In genomic region chr5:131601934-131602692, GRCm38 (mm10) we compare ENCODE assay signal across 16 mouse cellular contexts.
DNase-seq lines count a peak whose midpoint lies in the region; ATAC-seq and TF ChIP-seq lines count a peak whose summit lies in the region.
"Had no signal": no experiment of that assay in that cellular context is flagged by ENCODE, and none has a peak within 500 bp of the region (broad histone marks: within the 10 kb centered on the region; RNA-seq: fewer than 3 reads in every experiment).

No protein-coding gene starts in this region.

- ATAC-seq in kidney, postnatal 0 days (replicated peaks; ENCODE audit: low FRiP score, low read depth) = 0 out of 2 replicates have a peak, but pooled peaks have one; percentile 31
- peak; percentile 62 for ATAC-seq in forebrain, embryonic 16.5 days
- peak; percentile 68 for ATAC-seq in midbrain, embryonic 12.5 days (ENCODE audit: low FRiP score, low read depth)
- ATAC-seq: intestine, embryonic 16.5 days had no signal

- H3K4me1 ChIP-seq in kidney, postnatal 0 days (replicated peaks; ENCODE audit: insufficient read depth, low read length) = 0 out of 2 replicates have a peak, but pooled peaks cover 5% of the 10 kb centered on the region
- peaks cover 36% of the 10 kb centered on the region for H3K4me1 ChIP-seq in forebrain, embryonic 16.5 days (replicated peaks; ENCODE audit: control insufficient read depth, insufficient read depth, low read length)
- H3K4me1 ChIP-seq in midbrain, embryonic 12.5 days = peaks cover 51% of the 10 kb centered on the region

- TF ChIP-seq CTCF in kidney, postnatal 0 days (IDR thresholded peaks at IDR 0.05; ENCODE audit: low read depth) = no peak

- WGBS in kidney, postnatal 0 days = 58% methylated on average over 7 of the region's 7 CpGs
- 11% methylated on average over 7 of the region's 7 CpGs for WGBS in forebrain, embryonic 16.5 days
- 19% methylated on average over 7 of the region's 7 CpGs for WGBS in midbrain, embryonic 12.5 days

- H3K27me3 ChIP-seq in kidney, postnatal 0 days (ENCODE audit: insufficient read depth, low read length) = no peaks in the 10 kb centered on the region
- no peaks in the 10 kb centered on the region for H3K27me3 ChIP-seq in forebrain, embryonic 16.5 days (replicated peaks; ENCODE audit: control insufficient read depth, insufficient read depth, low read length)
- peaks cover 68% of the 10 kb centered on the region for H3K27me3 ChIP-seq in midbrain, embryonic 12.5 days

- H3K27ac ChIP-seq in kidney, postnatal 0 days = no peak overlapping the region
- H3K27ac ChIP-seq in forebrain, embryonic 16.5 days (ENCODE audit: low read length) = peak overlapping the region; percentile 34
- H3K27ac ChIP-seq in midbrain, embryonic 12.5 days (replicated peaks) = peak overlapping the region; percentile 73
- H3K27ac ChIP-seq: embryonic facial prominence, embryonic 12.5 days; limb, embryonic 12.5 days had no signal

- no peak overlapping the region for H3K4me3 ChIP-seq in kidney, postnatal 0 days (replicated peaks; ENCODE audit: low read depth, low read length)
- H3K4me3 ChIP-seq in forebrain, embryonic 16.5 days (replicated peaks; ENCODE audit: low read length) = no peak overlapping the region
- no peak overlapping the region for H3K4me3 ChIP-seq in midbrain, embryonic 12.5 days
- H3K4me3 ChIP-seq: embryonic facial prominence, embryonic 12.5 days; limb, embryonic 12.5 days had no signal

- peak; percentile 70 for DNase-seq in kidney, postnatal 0 days (ENCODE audit: low spot score)
- no peak for DNase-seq in kidney, postnatal 25 days
- no peak for DNase-seq in layer of hippocampus, postnatal 10 days (ENCODE audit: low spot score in 2 of 2)
- DNase-seq in gastrocnemius, adult 8-10 months (ENCODE audit: low spot score in 2 of 2) = no peak
- DNase-seq in layer of hippocampus, postnatal 14 days (ENCODE audit: low spot score in 2 of 2) = no peak
- DNase-seq in yolk sac, embryonic 10.5 days (ENCODE audit: low spot score) = no peak
- DNase-seq: adrenal gland, postnatal 14 days; B cell, adult 2 months; cerebellum, adult 11-12 months; layer of hippocampus, postnatal 36 days; lung, postnatal 4 days had no signal

- H3K9me3 ChIP-seq in kidney, postnatal 0 days (replicated peaks; ENCODE audit: low read length) = no peaks in the 10 kb centered on the region
- H3K9me3 ChIP-seq in forebrain, embryonic 16.5 days (ENCODE audit: control insufficient read depth, low read length) = no peaks in the 10 kb centered on the region
- no peaks in the 10 kb centered on the region for H3K9me3 ChIP-seq in midbrain, embryonic 12.5 days
- H3K9me3 ChIP-seq: embryonic facial prominence, embryonic 12.5 days; limb, embryonic 12.5 days had no signal

- H3K36me3 ChIP-seq in kidney, postnatal 0 days (ENCODE audit: insufficient read depth, low read length) = no peaks in the 10 kb centered on the region
- H3K36me3 ChIP-seq in forebrain, embryonic 16.5 days (ENCODE audit: control insufficient read depth, insufficient read depth) = no peaks in the 10 kb centered on the region
- no peaks in the 10 kb centered on the region for H3K36me3 ChIP-seq in midbrain, embryonic 12.5 days
- H3K36me3 ChIP-seq: embryonic facial prominence, embryonic 12.5 days; limb, embryonic 12.5 days had no signal

- H3K9ac ChIP-seq in kidney, postnatal 0 days (ENCODE audit: low read depth, low read length) = no peak overlapping the region
- H3K9ac ChIP-seq in forebrain, embryonic 16.5 days (replicated peaks; ENCODE audit: low read depth, low read length) = no peak overlapping the region
- H3K9ac ChIP-seq in midbrain, embryonic 12.5 days (replicated peaks) = no peak overlapping the region
- H3K9ac ChIP-seq: embryonic facial prominence, embryonic 12.5 days; limb, embryonic 12.5 days had no signal

- no peak overlapping the region for H3K4me2 ChIP-seq in kidney, postnatal 0 days (ENCODE audit: low read length)
- no peak overlapping the region for H3K4me2 ChIP-seq in forebrain, embryonic 16.5 days (ENCODE audit: low read length)
- H3K4me2 ChIP-seq in midbrain, embryonic 12.5 days (replicated peaks) = peak overlapping the region; percentile 7; the same call in 1 of the 2 replicates
- H3K4me2 ChIP-seq: embryonic facial prominence, embryonic 12.5 days; limb, embryonic 12.5 days had no signal
